In the genomic region with DNA sequence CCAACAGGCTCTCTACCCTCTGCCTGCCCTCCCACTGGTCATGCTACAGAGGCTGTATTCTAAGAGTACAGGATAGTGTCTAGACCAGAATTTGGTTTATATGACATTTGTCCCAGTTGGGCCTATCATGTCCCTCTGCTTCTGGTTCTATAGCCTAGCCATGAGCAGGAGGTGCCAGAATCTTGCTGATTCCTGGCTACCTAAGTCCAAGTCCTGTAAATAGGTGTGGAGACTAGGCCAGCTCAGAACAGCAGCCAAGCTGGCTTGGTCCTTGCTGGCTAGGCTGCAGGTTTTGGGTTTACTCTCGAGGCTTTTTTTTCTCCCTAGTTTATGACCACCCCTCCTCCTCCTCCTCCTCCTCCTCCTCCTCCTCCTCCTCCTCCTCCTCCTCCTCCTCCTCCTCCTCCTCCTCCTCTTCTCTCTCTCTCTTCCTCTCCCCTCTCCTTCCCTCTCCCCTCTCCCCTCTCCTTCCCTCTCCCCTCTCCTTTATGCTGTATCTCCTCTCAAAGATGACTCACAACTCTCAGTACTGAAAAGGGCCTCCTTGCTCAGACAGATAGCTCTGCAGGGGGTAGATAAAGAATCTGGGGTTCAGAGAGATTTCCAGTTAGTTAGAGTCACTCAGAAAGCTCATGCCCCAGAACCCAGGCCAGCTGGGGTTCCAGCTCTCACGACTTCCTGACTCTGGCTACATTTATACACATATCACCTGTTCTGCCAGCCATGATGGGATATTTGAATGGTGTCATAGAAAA, we compare ENCODE assay signal across 18 mouse cellular contexts. TPM values are rescaled to one million over a fixed set of nuclear protein-coding genes. Genes with fewer than 3 reads are reported as not detected.
A peak's percentile ranks its signal among the peaks of the same experiment; 100 is the strongest.
DNase-seq lines count a peak whose midpoint lies in the region; TF ChIP-seq lines count a peak whose summit lies in the region.
"Had no signal": no experiment of that assay in that cellular context is flagged by ENCODE, and none has a peak within 500 bp of the region (broad histone marks: within the 10 kb centered on the region; RNA-seq: fewer than 3 reads in every experiment).

No protein-coding gene starts in this region.

- TF ChIP-seq EP300 in MEL (IDR thresholded peaks at IDR 0.05; ENCODE audit: low read depth in 1 of 2, low read length in 2 of 2), result no peak
- no peak for TF ChIP-seq EP300 in heart, adult 2 months (IDR thresholded peaks at IDR 0.05; ENCODE audit: insufficient read depth, low read depth, low read length)

- WGBS in heart, adult 2 months, result 37% methylated on average over 2 of the region's 2 CpGs

- no peak overlapping the region for H3K4me3 ChIP-seq in MEL (ENCODE audit: control insufficient read depth in 1 of 2, insufficient read depth in 1 of 2, low read depth in 2 of 2, low read length in 2 of 2)
- no peak overlapping the region for H3K4me3 ChIP-seq in heart, adult 2 months
- H3K4me3 ChIP-seq: embryonic facial prominence, embryonic 10.5 days; forebrain, embryonic 13.5 days; heart, embryonic 12.5 days; hindbrain, embryonic 10.5 days; hindbrain, embryonic 15.5 days; kidney, embryonic 15.5 days had no signal

- TF ChIP-seq RAD21 in MEL (IDR thresholded peaks at IDR 0.05; ENCODE audit: low read depth, low read length), result no peak

- peak; percentile 39 for DNase-seq in adrenal gland, adult 2 months
- DNase-seq in adrenal gland, adult (ENCODE audit: inconsistent age in 2 of 2, low spot score in 1 of 2), result no peak
- DNase-seq in cerebellum, postnatal 25 days, result peak; percentile 45 to 58
- DNase-seq in cerebellum, adult 9-10 months, result no peak
- DNase-seq in MEL (ENCODE audit: low read depth, low spot score), result peak; percentile 12
- no peak for DNase-seq in heart, adult 2 months
- DNase-seq in spleen, adult 12 weeks (ENCODE audit: low spot score), result no peak
- DNase-seq: adrenal gland, postnatal 25 days; cerebellum, adult 11-12 months; forebrain, postnatal 0 days; kidney, adult 2 months had no signal

- H3K4me1 ChIP-seq in MEL (ENCODE audit: control insufficient read depth in 1 of 2, insufficient read depth in 2 of 2, low read length in 2 of 2), result peaks cover 0 to 4% of the 10 kb centered on the region in 2 experiments; a peak in 1 of 4 replicates
- H3K4me1 ChIP-seq in heart, adult 2 months (ENCODE audit: control insufficient read depth, insufficient read depth, low read length), result no peaks in the 10 kb centered on the region
- H3K4me1 ChIP-seq: forebrain, embryonic 13.5 days; heart, embryonic 12.5 days; hindbrain, embryonic 15.5 days; kidney, embryonic 15.5 days had no signal

- H3K79me2 ChIP-seq in MEL (ENCODE audit: control insufficient read depth, insufficient read depth, low read length, poor library complexity), result no peaks in the 10 kb centered on the region
- H3K79me2 ChIP-seq in heart, adult 2 months (replicated peaks; ENCODE audit: control insufficient read depth, insufficient read depth, low read length), result no peaks in the 10 kb centered on the region

- H3K27ac ChIP-seq in MEL (ENCODE audit: control insufficient read depth, low read depth, low read length), result no peak overlapping the region
- H3K27ac ChIP-seq in heart, adult 2 months, result no peak overlapping the region
- H3K27ac ChIP-seq: embryonic facial prominence, embryonic 10.5 days; forebrain, embryonic 13.5 days; hindbrain, embryonic 10.5 days; hindbrain, embryonic 15.5 days; kidney, embryonic 15.5 days had no signal

- no peak for TF ChIP-seq CTCF in MEL (IDR thresholded peaks at IDR 0.05 in 2 of 3, conservative IDR thresholded peaks at IDR 0.05 in 1 of 3; ENCODE audit: control insufficient read depth in 1 of 3, insufficient read depth in 1 of 3, low read depth in 2 of 3, low read length in 3 of 3, poor library complexity in 1 of 3, severe bottlenecking in 1 of 3)
- no peak for TF ChIP-seq CTCF in heart, adult 2 months (IDR thresholded peaks at IDR 0.05)

- H3K36me3 ChIP-seq in MEL (ENCODE audit: control insufficient read depth in 1 of 2, insufficient read depth in 2 of 2, low read length in 2 of 2), result no peaks in the 10 kb centered on the region; a peak in 1 of 4 replicates
- H3K36me3 ChIP-seq in heart, adult 2 months (ENCODE audit: control insufficient read depth, insufficient read depth, low read length), result no peaks in the 10 kb centered on the region
- H3K36me3 ChIP-seq: embryonic facial prominence, embryonic 10.5 days; heart, embryonic 12.5 days; hindbrain, embryonic 10.5 days; hindbrain, embryonic 15.5 days; kidney, embryonic 15.5 days had no signal

- no peaks in the 10 kb centered on the region for H3K9me3 ChIP-seq in MEL (replicated peaks; ENCODE audit: insufficient read depth, low read length)
- H3K9me3 ChIP-seq: embryonic facial prominence, embryonic 10.5 days; forebrain, embryonic 13.5 days; heart, embryonic 12.5 days; hindbrain, embryonic 10.5 days; hindbrain, embryonic 15.5 days; kidney, embryonic 15.5 days had no signal

- no peak overlapping the region for H3K9ac ChIP-seq in MEL (ENCODE audit: control insufficient read depth, low read depth, low read length, poor library complexity, severe bottlenecking)
- H3K9ac ChIP-seq in heart, adult 2 months (ENCODE audit: low read depth, low read length), result no peak overlapping the region
- H3K9ac ChIP-seq: forebrain, embryonic 13.5 days; forebrain, postnatal 0 days; heart, embryonic 12.5 days; hindbrain, embryonic 15.5 days; kidney, embryonic 15.5 days had no signal

- peaks cover 0 to 7% of the 10 kb centered on the region in 2 experiments; a peak in 3 of 4 replicates for H3K27me3 ChIP-seq in MEL (ENCODE audit: control insufficient read depth in 1 of 2, insufficient read depth in 2 of 2, low read length in 2 of 2)
- H3K27me3 ChIP-seq in heart, adult 2 months (ENCODE audit: control insufficient read depth, insufficient read depth, low read length), result no peaks in the 10 kb centered on the region
- H3K27me3 ChIP-seq: forebrain, embryonic 13.5 days; hindbrain, embryonic 15.5 days had no signal

- TF ChIP-seq POLR2A in MEL (IDR thresholded peaks at IDR 0.05; ENCODE audit: control insufficient read depth in 1 of 2, insufficient read depth in 1 of 2, low read depth in 1 of 2, low read length in 2 of 2, poor library complexity in 1 of 2), result no peak
- TF ChIP-seq POLR2A in heart, adult 2 months (IDR thresholded peaks at IDR 0.05; ENCODE audit: insufficient read depth, low read depth, low read length), result no peak

- intact Hi-C loops in heart, adult 2 months (cut with DNase I), result no loop called here

TF ChIP-seq in MEL, 35 proteins besides CTCF, POLR2A, EP300 and RAD21:
- TF ChIP-seq POLR2AphosphoS2 (IDR thresholded peaks at IDR 0.05; ENCODE audit: low read length) (no peak), MYB (IDR thresholded peaks at IDR 0.05; ENCODE audit: low read depth, low read length) (no peak), NELFE (IDR thresholded peaks at IDR 0.05; ENCODE audit: low read depth, low read length) (no peak), ELF1 (IDR thresholded peaks at IDR 0.05; ENCODE audit: low read depth, low read length) (no peak), USF1 (IDR thresholded peaks at IDR 0.05; ENCODE audit: low read depth, low read length) (no peak), ZNF384 (IDR thresholded peaks at IDR 0.05; ENCODE audit: low read depth, low read length) (no peak), HCFC1 (IDR thresholded peaks at IDR 0.05; ENCODE audit: low read depth, low read length) (no peak), JUND (IDR thresholded peaks at IDR 0.05; ENCODE audit: low read depth, low read length) (no peak), ZKSCAN1 (IDR thresholded peaks at IDR 0.05; ENCODE audit: low read depth, low read length) (no peak), ZC3H11A (IDR thresholded peaks at IDR 0.05; ENCODE audit: low read depth, low read length) (no peak)

RNA-seq across cellular contexts. Expression of a gene that starts 21.4 kb away (rescaled TPM):
- 1,000 to 10,000 TPM; 6,621 to 7,422 TPM for total RNA-seq in adrenal gland, adult 2 months (2021)
- 1,463 and 1,873 TPM in 2 replicates for polyA plus RNA-seq in adrenal gland, adult 2 months (2012; rRNA removed)
- not detected in 2 replicates for total RNA-seq in MEL (2012; rRNA removed)
- polyA plus RNA-seq in MEL (2012; ENCODE audit: insufficient read depth in 1 of 2, insufficient read length in 2 of 2, low read depth in 1 of 2, low replicate concordance in 2 of 2, missing spikeins in 1 of 2), result not detected
- total RNA-seq in heart, adult 2 months (2021), result under 1 TPM in 1 of 2 experiments, not detected in 1; 0.29 TPM
- 0.06 and 0.29 TPM in 2 replicates for polyA plus RNA-seq in heart, adult 2 months (2012; rRNA removed)
- total RNA-seq: heart, postnatal 25 days had no signal
- polyA plus RNA-seq: embryonic facial prominence, embryonic 10.5 days; heart, embryonic 12.5 days; hindbrain, embryonic 10.5 days had no signal

RNA-seq across cellular contexts. Expression of a gene that starts 36.0 kb away (rescaled TPM):
- 1 to 10 TPM; 1.5 to 1.8 TPM for total RNA-seq in adrenal gland, adult 2 months (2021)
- polyA plus RNA-seq in adrenal gland, adult 2 months (2012; rRNA removed), result 2.0 and 2.6 TPM in 2 replicates
- total RNA-seq in MEL (2012; rRNA removed), result not detected in 2 replicates
- not detected for polyA plus RNA-seq in MEL (2012; ENCODE audit: insufficient read depth in 1 of 2, insufficient read length in 2 of 2, low read depth in 1 of 2, low replicate concordance in 2 of 2, missing spikeins in 1 of 2)
- total RNA-seq in heart, adult 2 months (2021), result under 1 TPM; 0.34 to 0.65 TPM
- polyA plus RNA-seq in heart, adult 2 months (2012; rRNA removed), result 0.68 and 1.3 TPM in 2 replicates

Comparison
In these comparisons a context has a peak if more than half of its experiments do, and no peak if none do; other contexts are left out.
1. DNase-seq: peak in adrenal gland, adult 2 months (single experiment), cerebellum, postnatal 25 days (2 of 2) and MEL (single experiment); none in adrenal gland, adult (0 of 2), cerebellum, adult 9-10 months (single experiment), heart, adult 2 months (0 of 2) and spleen, adult 12 weeks (single experiment).
2. RNA of a gene that starts 21.4 kb away (total RNA-seq): 6,621 to 7,422 TPM in adrenal gland, adult 2 months; 0.29 TPM in heart, adult 2 months and not detected in MEL; every median in the first group is over 1,000 times any median in the second.